Mouse (Mus musculus) embryo, embryonic 11.5 days (tissue): Measurements from ENCODE around the gene Ank3.

Experiments
- DNase-seq: peaks from one replicate; pipeline ENCODE4 v3.0.0-alpha.2; 2012; ENCODE audit warnings: low read depth, low spot score

Gene Ank3

GRCm38 (mm10) chr10:69762977-69763376 lies 364.4 kb downstream of the Ank3 start:
- DNase-seq: no peak

DNA sequence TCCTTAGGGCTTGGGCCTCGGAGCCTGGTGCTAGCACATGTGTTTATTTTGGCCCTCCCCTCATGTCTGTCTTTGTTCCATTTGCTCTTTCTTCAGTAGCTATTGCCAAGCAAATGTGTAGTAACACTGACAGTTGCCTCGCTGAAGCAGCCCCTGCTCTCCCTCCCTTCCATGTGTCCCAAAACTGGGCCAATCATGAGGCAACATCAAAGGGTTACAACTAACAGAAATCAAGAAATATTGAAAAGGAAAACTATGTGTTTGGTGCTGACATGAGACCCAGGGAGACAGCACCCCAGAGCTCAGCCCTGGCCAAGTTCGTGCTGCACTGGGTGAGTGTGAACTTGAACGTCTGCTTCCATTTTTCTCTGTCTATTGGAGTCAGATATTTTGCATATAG lies 365.8 kb downstream of the Ank3 start:
- DNase-seq: no peak

DNA sequence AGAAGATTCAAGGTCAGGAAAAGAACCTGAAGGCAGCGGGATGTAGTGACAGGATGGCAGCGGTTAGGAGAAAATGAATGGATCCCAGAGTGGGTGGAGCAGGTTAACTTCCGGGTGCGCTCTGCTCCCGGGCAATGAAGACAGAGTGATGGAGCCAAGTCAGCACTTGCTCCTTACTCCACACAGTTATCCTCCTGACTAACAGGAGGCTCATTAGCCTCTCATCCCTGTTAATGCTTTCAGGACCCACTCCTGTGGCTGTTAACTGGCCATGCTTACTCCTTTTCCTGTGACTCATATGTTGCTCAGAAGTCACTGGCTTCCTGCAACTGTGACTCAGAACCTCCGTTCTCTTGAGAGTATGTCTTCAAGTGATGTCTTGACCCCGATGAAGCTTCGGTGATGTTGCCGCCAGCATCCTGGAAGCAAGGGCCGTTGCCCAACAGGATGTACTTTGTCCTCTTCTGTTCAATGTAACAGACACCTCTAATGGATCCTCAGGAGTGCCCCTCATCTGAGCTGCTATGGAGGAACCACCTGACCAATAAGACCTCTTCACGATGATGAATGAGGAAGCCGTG lies 378.6 kb downstream of the Ank3 start:
- no peak for DNase-seq

DNA sequence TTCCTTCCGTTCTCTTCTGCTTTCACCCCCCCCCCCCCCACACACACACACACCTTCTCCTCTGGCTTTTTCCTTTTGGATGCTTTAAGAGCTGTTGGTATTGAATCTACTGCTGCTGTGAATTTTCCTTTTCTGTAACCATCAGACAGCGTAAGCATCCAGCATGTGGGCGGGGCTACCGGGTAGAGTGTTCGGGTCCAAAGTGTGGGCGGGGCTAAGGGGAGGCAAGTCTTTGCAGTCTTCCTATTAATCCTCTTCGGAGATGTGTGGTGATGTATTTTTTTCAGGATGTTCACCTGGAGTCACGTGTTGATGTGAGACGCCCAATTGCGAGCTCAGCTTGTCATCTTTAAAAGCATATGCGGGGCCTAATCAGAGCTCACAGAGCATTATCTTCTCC lies 379.2 kb downstream of the Ank3 start:
- no peak for DNase-seq

GRCm38 (mm10) chr10:69779246-69779645 lies 380.7 kb downstream of the Ank3 start:
- DNase-seq: no peak

GRCm38 (mm10) chr10:69781491-69781890 lies 382.9 kb downstream of the Ank3 start:
- no peak for DNase-seq

DNA sequence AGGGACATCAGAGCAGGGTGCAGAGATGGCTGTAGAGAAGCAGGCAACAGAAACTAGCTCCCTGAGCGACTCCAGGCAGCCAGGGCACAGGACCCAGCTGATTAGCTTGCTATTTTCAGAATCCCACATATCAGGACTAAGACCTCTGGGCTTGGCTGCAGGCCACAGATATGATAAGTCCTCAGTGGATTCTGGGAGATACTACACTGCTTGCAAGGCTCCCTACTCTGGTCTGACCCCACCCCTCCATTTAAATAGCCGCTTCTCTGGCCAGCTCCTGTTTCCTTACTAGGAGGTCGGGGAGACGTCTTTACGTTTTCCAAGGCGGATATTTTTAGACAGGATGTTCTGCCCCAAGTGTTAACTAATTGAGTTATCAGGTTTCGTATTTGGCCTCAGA lies 386.7 kb downstream of the Ank3 start:
- DNase-seq: no peak

- DNase-seq: no peak
These were observed 387.1 kb downstream of the Ank3 start for GRCm38 (mm10) chr10:69785692-69786091.

GRCm38 (mm10) chr10:69786220-69786993 lies 387.8 kb downstream of the Ank3 start:
- no peak for DNase-seq

DNA sequence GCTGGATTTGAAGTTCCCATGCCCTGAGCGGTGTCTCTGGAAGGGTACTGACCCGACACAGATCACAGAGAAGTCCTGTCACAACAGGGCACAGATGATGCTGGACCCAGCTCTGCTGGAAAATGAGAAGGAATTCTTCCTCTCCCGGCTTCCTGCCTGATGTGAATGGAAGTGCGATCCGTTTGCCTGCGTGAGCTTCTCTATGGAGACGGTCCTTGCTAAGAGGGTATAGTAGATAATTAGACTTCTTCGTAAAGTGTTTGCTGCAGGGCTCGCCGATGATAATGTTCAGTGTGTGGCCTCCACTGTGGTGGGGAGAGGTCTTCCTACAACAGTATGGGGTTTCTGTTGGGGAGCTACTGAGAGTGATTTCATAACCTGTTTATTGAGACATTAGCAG lies 388.8 kb downstream of the Ank3 start:
- no peak for DNase-seq

- no peak for DNase-seq
These were observed 392.0 kb downstream of the Ank3 start for GRCm38 (mm10) chr10:69790606-69791005.

- DNase-seq: no peak
These were observed 393.4 kb downstream of the Ank3 start for GRCm38 (mm10) chr10:69791951-69792350.

DNA sequence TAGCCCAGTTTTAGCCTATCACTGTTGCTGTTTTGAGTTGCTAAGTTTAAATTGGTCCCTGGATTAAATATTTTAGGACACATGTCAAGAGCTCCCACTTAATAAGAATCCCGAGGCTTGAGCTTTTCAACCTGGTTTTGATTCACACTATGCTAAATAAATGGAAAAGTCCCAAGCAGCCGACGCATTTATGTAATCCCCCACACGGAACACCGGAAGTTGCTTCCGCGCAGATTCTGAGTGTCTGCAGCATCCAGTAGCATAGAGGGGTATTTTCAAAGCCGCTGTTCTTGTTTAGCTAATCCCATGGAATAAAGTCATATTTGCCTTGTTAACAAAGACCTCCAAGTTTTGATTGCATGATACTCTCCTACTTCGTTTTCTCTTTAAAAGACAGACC lies 393.8 kb downstream of the Ank3 start:
- no peak for DNase-seq

- DNase-seq: peak; percentile 47
These were observed 394.5 kb downstream of the Ank3 start for GRCm38 (mm10) chr10:69793079-69793478.

- no peak for DNase-seq
These were observed 397.1 kb downstream of the Ank3 start for GRCm38 (mm10) chr10:69795656-69796055.

DNA sequence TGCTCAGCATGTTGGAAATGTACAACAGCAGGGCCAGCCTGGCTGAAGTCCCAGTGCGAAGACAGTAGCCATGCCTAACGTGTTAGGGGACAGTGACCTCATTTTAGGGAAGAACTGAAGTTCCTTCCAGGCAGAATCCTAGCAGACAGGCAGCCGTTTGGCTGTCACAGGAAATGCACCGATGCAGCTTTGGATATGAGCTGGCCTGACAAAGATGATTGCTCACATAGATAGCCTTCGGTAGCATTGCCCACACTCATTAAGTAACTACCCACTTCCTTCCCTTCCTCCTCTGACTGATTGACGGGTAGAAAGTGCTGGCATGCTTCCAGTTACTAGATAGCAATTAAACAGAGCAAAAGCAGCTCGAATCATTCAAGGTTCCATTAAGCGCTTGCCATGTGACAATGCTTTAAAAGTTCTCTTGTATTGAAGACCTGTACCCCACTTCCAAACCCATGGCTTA lies 397.9 kb downstream of the Ank3 start:
- DNase-seq: no peak

GRCm38 (mm10) chr10:69803135-69803756 lies 404.7 kb downstream of the Ank3 start:
- no peak for DNase-seq

GRCm38 (mm10) chr10:69804613-69805012 lies 406.0 kb downstream of the Ank3 start:
- DNase-seq: no peak

- DNase-seq: no peak
These were observed 412.2 kb downstream of the Ank3 start for GRCm38 (mm10) chr10:69810785-69811184.

- DNase-seq: no peak
These were observed 415.4 kb downstream of the Ank3 start for GRCm38 (mm10) chr10:69813823-69814522.

GRCm38 (mm10) chr10:69821245-69821644 lies 422.7 kb downstream of the Ank3 start:
- no peak for DNase-seq

DNA sequence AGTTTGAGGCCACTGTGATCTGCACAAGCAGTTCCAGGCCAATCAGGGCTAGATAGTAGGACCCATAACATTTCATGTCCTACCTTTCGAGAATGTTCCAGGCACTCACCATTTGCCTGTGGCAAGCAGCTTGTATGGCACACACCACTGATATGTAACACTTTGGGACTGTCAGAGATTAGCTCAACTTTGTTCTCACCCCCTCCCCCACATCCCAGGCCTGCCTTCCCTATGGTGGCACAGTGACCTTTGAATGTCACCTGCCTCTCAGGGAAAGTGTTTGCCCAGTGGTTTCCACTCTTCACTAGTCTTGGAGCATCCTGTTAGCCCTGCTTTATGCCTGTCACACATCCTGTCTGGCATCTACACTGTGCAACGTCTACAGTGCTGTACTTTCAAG lies 430.2 kb downstream of the Ank3 start:
- DNase-seq: no peak
